Mouse (Mus musculus) CH12.LX (cell line): ENCODE results near the gene Fgfbp3. TPM values are rescaled to one million over a fixed set of nuclear protein-coding genes. Genes with fewer than 3 reads are reported as not detected.

Experiments used
- DNase-seq: peaks from one replicate; pipeline ENCODE4 v3.0.0-alpha.2; 2013; ENCODE audit errors: extremely low read depth
- H3K27ac ChIP-seq: 2 replicates; pipeline ENCODE4 v1.5.1; 2012; ENCODE audit warnings: low read depth, mild to moderate bottlenecking, control low read depth, moderate library complexity; ENCODE audit not compliant: insufficient read depth
- H3K27me3 ChIP-seq: replicated peaks from 2 replicates; pipeline ENCODE3; 2012; ENCODE audit warnings: inconsistent platforms
- H3K36me3 ChIP-seq, 2 experiments: replicated peaks in 1 of 2; 2 replicates each; pipeline versions ENCODE3 to v1.6.1; 2012; ENCODE audit warnings: inconsistent platforms in 1 of 2, low read length in 1 of 2, mild to moderate bottlenecking in 1 of 2, mixed read lengths in 1 of 2, moderate library complexity in 1 of 2; ENCODE audit not compliant: control insufficient read depth in 1 of 2, insufficient read depth in 1 of 2
- H3K4me1 ChIP-seq, 2 experiments: 2 replicates each; pipeline ENCODE4 v1.6.1; 2012; ENCODE audit warnings: inconsistent platforms in 1 of 2, moderate library complexity in 1 of 2; ENCODE audit not compliant: insufficient read depth in 2 of 2, control insufficient read depth in 1 of 2
- H3K4me2 ChIP-seq: 2 replicates; pipeline ENCODE4 v1.6.1; 2012; ENCODE audit warnings: low read depth, mild to moderate bottlenecking, control low read depth; ENCODE audit not compliant: poor library complexity, insufficient read depth, severe bottlenecking
- H3K4me3 ChIP-seq, 3 experiments: fragments of 150-350 bp in 1 of 3; sonication (generic) in 1 of 3; replicated peaks in 1 of 3; 2 replicates each; pipeline versions ENCODE3 to v1.5.1; 2011 to 2012; ENCODE audit warnings: low read depth in 2 of 3, low read length in 2 of 3, mild to moderate bottlenecking in 2 of 3, moderate library complexity in 2 of 3, control low read depth in 1 of 3, improper control_type of control experiment in 1 of 3, inconsistent platforms in 1 of 3, mixed read lengths in 1 of 3; ENCODE audit not compliant: poor library complexity in 1 of 3
- H3K79me2 ChIP-seq: replicated peaks from 2 replicates; pipeline ENCODE4 v1.6.1; 2012; ENCODE audit warnings: mild to moderate bottlenecking, moderate library complexity; ENCODE audit not compliant: control insufficient read depth, poor library complexity, insufficient read depth, severe bottlenecking; ENCODE audit errors: extremely low read depth
- H3K9ac ChIP-seq: 2 replicates; pipeline ENCODE4 v1.6.1; 2012; ENCODE audit warnings: low read depth, mild to moderate bottlenecking, control low read depth, moderate library complexity; ENCODE audit not compliant: insufficient read depth
- H3K9me3 ChIP-seq: replicated peaks from 2 replicates; pipeline ENCODE3; 2012; ENCODE audit warnings: low read length, inconsistent platforms, mixed read lengths
- BHLHE40 ChIP-seq: IDR thresholded peaks from 2 replicates; pipeline ENCODE4 v1.6.1; 2011; ENCODE audit warnings: mild to moderate bottlenecking, low read depth, low read length, improper control_type of control experiment
- CHD2 ChIP-seq: IDR thresholded peaks from 2 replicates; pipeline ENCODE4 v1.6.1; 2011; ENCODE audit warnings: low read length, improper control_type of control experiment
- CTCF ChIP-seq, 2 experiments: IDR thresholded peaks in 1 of 2; conservative IDR thresholded peaks in 1 of 2; 2 replicates each; pipeline ENCODE4 v1.5.1; 2011 to 2012; ENCODE audit warnings: low read depth in 2 of 2, low read length in 2 of 2, improper control_type of control experiment in 1 of 2, inconsistent platforms in 1 of 2, mild to moderate bottlenecking in 1 of 2, moderate library complexity in 1 of 2
- ELF1 ChIP-seq: IDR thresholded peaks from 2 replicates; pipeline ENCODE4 v1.6.1; 2014; ENCODE audit warnings: low read depth, mild to moderate bottlenecking, inconsistent platforms, low read length, improper control_type of control experiment
- ETS1 ChIP-seq: conservative IDR thresholded peaks from 2 replicates; pipeline ENCODE4 v1.6.1; 2012; ENCODE audit warnings: low read depth, mild to moderate bottlenecking, inconsistent platforms, low read length, improper control_type of control experiment, moderate library complexity
- HCFC1 ChIP-seq: IDR thresholded peaks from 2 replicates; pipeline ENCODE4 v1.6.1; 2012; ENCODE audit warnings: low read depth, mild to moderate bottlenecking, inconsistent platforms, low read length, improper control_type of control experiment
- IRF4 ChIP-seq: IDR thresholded peaks from 2 replicates; pipeline ENCODE4 v1.6.1; 2014; ENCODE audit warnings: low read depth, mild to moderate bottlenecking, inconsistent platforms, low read length, improper control_type of control experiment
- MAFK ChIP-seq: IDR thresholded peaks from 2 replicates; pipeline ENCODE4 v1.6.1; 2011; ENCODE audit warnings: low read length, improper control_type of control experiment; ENCODE audit not compliant: insufficient replicate concordance
- MAZ ChIP-seq: IDR thresholded peaks from 2 replicates; pipeline ENCODE4 v1.6.1; 2012; ENCODE audit warnings: low read depth, mild to moderate bottlenecking, inconsistent platforms, low read length, improper control_type of control experiment, moderate library complexity
- MXI1 ChIP-seq: IDR thresholded peaks from 2 replicates; pipeline ENCODE4 v1.6.1; 2011; ENCODE audit warnings: mild to moderate bottlenecking, low read depth, low read length, improper control_type of control experiment
- NELFE ChIP-seq: IDR thresholded peaks from 2 replicates; pipeline ENCODE4 v1.6.1; 2011; ENCODE audit warnings: low read depth, low read length, improper control_type of control experiment
- NRF1 ChIP-seq: IDR thresholded peaks from 2 replicates; pipeline ENCODE4 v1.6.1; 2014; ENCODE audit warnings: low read depth, mild to moderate bottlenecking, inconsistent platforms, low read length, improper control_type of control experiment, moderate library complexity
- UBTF ChIP-seq: IDR thresholded peaks from 2 replicates; pipeline ENCODE4 v1.6.1; 2012; ENCODE audit warnings: low read depth, mild to moderate bottlenecking, inconsistent platforms, low read length, improper control_type of control experiment, moderate library complexity
- USF1 ChIP-seq: IDR thresholded peaks from 2 replicates; pipeline ENCODE4 v1.6.1; 2014; ENCODE audit warnings: low read depth, mild to moderate bottlenecking, inconsistent platforms, low read length, improper control_type of control experiment
- ZMIZ1 ChIP-seq: IDR thresholded peaks from 2 replicates; pipeline ENCODE4 v1.6.1; 2012; ENCODE audit warnings: low read depth, mild to moderate bottlenecking, inconsistent platforms, low read length, improper control_type of control experiment
- dilution Hi-C: fragments of 300-500 bp; cut with MboI; formaldehyde crosslinking; loops from 2 replicates; pipeline ENCODE4 v1.14.3; 2020; ENCODE audit warnings: low sequenced_read_pairs; ENCODE audit not compliant: extremely low pct_unique_long_range_greater_than_20kb, extremely low pct_ligation_motif_present
- in situ Hi-C: fragments of 300-500 bp; cut with MboI; formaldehyde crosslinking; loops from 3 replicates; pipeline ENCODE4 v1.14.3; 2019; ENCODE audit warnings: low sequenced_read_pairs, low pct_ligation_motif_present, low pct_unique_long_range_greater_than_20kb, mixed read lengths
- polyA plus RNA-seq: library from polyadenylated mRNA; unstranded; fragments of >175 nt; gene quantifications from 2 replicates; pipeline ENCODE4 v1.2.1, GENCODE M21; 2012; ENCODE audit warnings: low read depth; ENCODE audit not compliant: insufficient read length
- total RNA-seq, 2 experiments: library from RNA; depleted of rRNA; stranded (reverse); fragments of 300-350 nt in 1 of 2; fragments of >200 nt in 1 of 2; gene quantifications; 2 replicates each; pipeline ENCODE4 v1.2.3; 2012 to 2014

Gene Fgfbp3
- total and polyA plus RNA-seq, 3 experiments, result 0.64 to 2.1 (median 1.6) TPM

- TF ChIP-seq UBTF (peak; percentile 97), NRF1 (peak; percentile 58), MXI1 (peak; percentile 40), MAZ (no peak; the same call in 1 of the 2 replicates), USF1 (no peak), IRF4 (peak; percentile 18; the same call in 1 of the 2 replicates), HCFC1 (peak; percentile 42; the same call in 1 of the 2 replicates), ELF1 (peak; percentile 40; the same call in 1 of the 2 replicates), CTCF (conservative IDR thresholded peaks at IDR 0.05 in 1 of 2, IDR thresholded peaks at IDR 0.05 in 1 of 2; ENCODE audit: low read depth in 2 of 2, low read length in 2 of 2) (peak in 1 of 2 experiments; percentile 42; a peak in 2 of 4 replicates), CHD2 (no peak), BHLHE40 (peak; percentile 46; the same call in 1 of the 2 replicates), ZMIZ1 (no peak; the same call in 1 of the 2 replicates), ETS1 (no peak), NELFE (0 out of 2 replicates have a peak, but pooled peaks have one; percentile 22)
- no peaks in the 10 kb centered on the region for H3K36me3 ChIP-seq
- no peak overlapping the region for H3K27ac ChIP-seq
- no peaks in the 10 kb centered on the region for H3K79me2 ChIP-seq
- peaks cover 7% of the 10 kb centered on the region for H3K27me3 ChIP-seq
- H3K4me2 ChIP-seq, result peak overlapping the region; percentile 17
- peak overlapping the region; percentile 83 for H3K9ac ChIP-seq
- dilution Hi-C loops, result no loop called here
- in situ Hi-C loops, result loop anchor here (5.0 to 25.0 kb wide), 2 partner anchors 101 to 306 kb away; no protein-coding TSS in a partner anchor
- peak overlapping the region; percentile 55 to 88 (median 57) for H3K4me3 ChIP-seq
- DNase-seq, result peak; percentile 24
- H3K9me3 ChIP-seq, result no peaks in the 10 kb centered on the region
- peaks cover 2 to 4% of the 10 kb centered on the region in 2 experiments; a peak in 3 of 4 replicates for H3K4me1 ChIP-seq
These were observed 744 bp downstream of the Fgfbp3 start for GRCm38 (mm10) chr19:36918441-36919301.

GRCm38 (mm10) chr19:36916876-36917389, 2.5 kb downstream of the Fgfbp3 start:
- dilution Hi-C loops (no loop called here), in situ Hi-C loops (loop anchor here (5.0 to 25.0 kb wide), 2 partner anchors 100 to 305 kb away; no protein-coding TSS in a partner anchor)
- Histone ChIP-seq H3K4me1 (peaks cover 4 to 5% of the 10 kb centered on the region in 2 experiments; a peak in 3 of 4 replicates), H3K4me2 (no peak overlapping the region), H3K36me3 (no peaks in the 10 kb centered on the region), H3K27ac (no peak overlapping the region), H3K9ac (no peak overlapping the region), H3K27me3 (peaks cover 9% of the 10 kb centered on the region), H3K9me3 (no peaks in the 10 kb centered on the region), H3K79me2 (no peaks in the 10 kb centered on the region), H3K4me3 (no peak overlapping the region)
- TF ChIP-seq BHLHE40, result no peak
- TF ChIP-seq MAFK, result 0 out of 2 replicates have a peak, but pooled peaks have one; percentile 11
- no peak for DNase-seq
